Mouse (Mus musculus): ENCODE results near the gene Gkn3. TPM values are rescaled to one million over a fixed set of nuclear protein-coding genes. Genes with fewer than 3 reads are reported as not detected.
A peak's percentile ranks its signal among the peaks of the same experiment; 100 is the strongest.

Gkn3 gene
- total RNA-seq (2017): not detected in 3 replicates

DNA sequence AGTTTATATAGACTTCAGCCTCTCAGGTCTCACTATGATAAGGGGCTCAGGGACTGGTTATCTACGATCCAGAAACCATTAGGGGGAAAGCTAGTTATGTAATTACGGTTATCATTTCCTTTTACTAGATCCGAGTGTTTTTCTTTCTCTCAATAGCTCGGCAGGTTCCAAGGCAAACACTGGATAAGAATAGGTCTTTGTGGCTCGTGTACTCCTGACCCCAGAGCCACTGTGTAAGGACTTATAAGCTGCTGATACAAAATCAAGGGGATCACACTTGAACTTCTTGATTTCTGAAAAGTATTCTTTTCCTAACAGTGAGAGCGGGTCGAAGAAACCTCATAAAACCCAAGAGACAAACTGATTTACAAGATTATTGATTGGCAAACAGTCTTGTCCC lies at the start of gene Gkn3:
Gene Gkn3 (minus strand): TSS at position 59 of the 400 bp plus-strand sequence.
- no peak for ATAC-seq (replicated peaks; ENCODE audit: insufficient number of reproducible peaks, low FRiP score, low TSS enrichment, poor library complexity, severe bottlenecking)

DNA sequence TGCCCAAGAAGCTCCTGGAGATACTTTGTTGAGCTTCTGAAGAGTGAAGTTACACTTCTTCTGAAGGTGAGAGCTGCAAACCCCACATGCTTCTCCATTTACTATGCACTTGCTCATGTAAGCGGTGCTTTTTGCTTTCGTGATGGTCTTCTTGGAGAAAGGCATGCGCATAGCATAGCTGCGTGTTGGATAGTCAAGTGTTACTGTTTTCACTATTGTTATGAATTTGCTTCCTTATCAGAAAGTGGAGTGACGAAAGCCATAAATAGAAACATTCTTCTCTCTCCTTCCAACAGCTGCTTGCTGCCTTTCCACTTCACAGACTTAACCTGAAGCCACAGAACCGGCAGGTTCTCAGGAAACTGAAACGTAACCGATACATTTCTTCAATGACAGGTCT lies 48.0 kb upstream of the Gkn3 start:
- ATAC-seq (replicated peaks; ENCODE audit: insufficient number of reproducible peaks, low FRiP score, low TSS enrichment, poor library complexity, severe bottlenecking): no peak

DNA sequence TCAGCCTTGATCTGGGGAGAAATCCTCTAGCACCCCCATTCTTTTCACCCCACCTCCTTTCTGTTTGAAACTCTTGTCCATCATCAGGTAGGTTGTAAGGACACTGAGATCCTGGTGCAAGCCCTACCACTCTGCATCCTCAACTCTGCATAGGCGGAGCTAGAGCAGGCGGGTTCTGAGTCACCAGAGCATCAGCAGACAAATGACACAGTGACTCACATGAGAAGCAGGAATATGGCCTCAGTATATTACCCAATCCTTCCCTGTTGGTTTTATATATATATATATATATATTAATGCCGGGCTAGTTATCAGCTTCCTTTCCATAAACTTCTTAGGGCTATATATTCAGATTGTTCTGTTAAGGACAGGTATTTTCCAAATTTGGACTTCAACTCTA lies 47.1 kb upstream of the Gkn3 start:
- no peak for ATAC-seq (replicated peaks; ENCODE audit: insufficient number of reproducible peaks, low FRiP score, low TSS enrichment, poor library complexity, severe bottlenecking)

DNA sequence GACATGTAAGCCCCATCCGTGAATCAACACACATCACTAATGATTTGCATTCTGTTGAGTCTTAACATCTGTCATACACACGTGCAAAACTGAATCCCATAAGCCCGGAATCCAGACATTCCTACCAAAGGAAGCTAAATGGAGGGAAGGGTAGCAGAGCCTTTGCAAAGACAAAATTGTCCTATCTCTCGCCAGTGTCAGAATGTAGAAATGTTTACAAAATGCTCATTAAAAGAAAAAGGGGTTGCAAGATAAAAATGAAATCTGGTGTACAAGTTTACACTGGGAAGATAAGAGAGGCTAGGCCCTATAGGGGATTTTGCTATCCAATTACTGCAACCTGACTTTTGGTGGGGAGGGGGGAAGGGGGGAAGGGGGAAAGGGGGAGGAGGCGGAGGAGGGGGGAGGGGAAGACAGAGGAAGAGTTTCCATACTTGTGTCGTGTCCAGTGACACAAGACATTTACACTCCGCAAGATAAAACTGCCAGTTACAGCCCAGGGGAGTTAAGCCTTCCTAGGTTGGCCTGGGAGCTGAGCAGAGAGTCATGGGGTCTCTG lies 39.8 kb upstream of the Gkn3 start, which contains the start of gene Bmp10:
Gene Bmp10 (plus strand): TSS at position 508 of the 558 bp plus-strand sequence.
- ATAC-seq (replicated peaks; ENCODE audit: insufficient number of reproducible peaks, low FRiP score, low TSS enrichment, poor library complexity, severe bottlenecking): no peak

DNA sequence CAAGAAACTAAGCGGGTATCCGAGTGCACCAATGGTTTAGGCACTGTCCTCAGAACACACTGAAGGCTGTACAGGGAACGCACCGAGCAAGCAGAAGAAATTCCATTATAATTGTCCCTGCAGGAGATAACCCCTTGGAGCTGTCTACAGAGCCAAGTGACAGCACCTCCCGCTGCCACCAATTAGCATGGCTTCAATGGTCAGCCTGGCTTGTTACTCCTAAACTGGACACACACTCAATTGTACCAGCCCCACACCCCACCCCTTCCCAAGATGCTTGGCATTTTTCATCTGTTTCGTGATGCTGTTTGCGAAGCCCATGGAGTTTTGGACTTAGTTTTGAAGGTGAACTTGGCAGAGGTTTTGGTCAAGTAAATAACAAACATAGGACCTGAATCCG lies 38.9 kb upstream of the Gkn3 start:
- no peak for ATAC-seq (replicated peaks; ENCODE audit: insufficient number of reproducible peaks, low FRiP score, low TSS enrichment, poor library complexity, severe bottlenecking)

DNA sequence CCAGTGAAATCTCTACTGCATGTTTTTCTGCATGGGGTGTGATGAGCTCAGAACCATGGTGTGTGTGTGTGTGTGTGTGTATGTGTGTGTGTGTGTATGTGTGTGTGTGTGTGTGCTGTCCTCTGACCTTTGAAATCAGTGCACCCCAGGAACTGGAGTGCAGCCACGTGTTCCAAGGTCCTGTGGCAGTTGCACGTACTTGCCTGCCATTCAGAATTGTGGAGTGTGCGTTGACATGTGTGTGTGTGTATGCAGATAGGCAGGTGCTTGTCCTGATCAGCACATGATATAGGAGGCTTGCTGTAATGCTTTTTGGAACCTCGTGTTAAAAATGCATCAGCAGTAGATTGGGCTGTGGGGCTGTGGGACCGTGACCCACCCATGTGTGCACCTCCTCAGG lies 38.2 kb upstream of the Gkn3 start:
- no peak for ATAC-seq (replicated peaks; ENCODE audit: insufficient number of reproducible peaks, low FRiP score, low TSS enrichment, poor library complexity, severe bottlenecking)

DNA sequence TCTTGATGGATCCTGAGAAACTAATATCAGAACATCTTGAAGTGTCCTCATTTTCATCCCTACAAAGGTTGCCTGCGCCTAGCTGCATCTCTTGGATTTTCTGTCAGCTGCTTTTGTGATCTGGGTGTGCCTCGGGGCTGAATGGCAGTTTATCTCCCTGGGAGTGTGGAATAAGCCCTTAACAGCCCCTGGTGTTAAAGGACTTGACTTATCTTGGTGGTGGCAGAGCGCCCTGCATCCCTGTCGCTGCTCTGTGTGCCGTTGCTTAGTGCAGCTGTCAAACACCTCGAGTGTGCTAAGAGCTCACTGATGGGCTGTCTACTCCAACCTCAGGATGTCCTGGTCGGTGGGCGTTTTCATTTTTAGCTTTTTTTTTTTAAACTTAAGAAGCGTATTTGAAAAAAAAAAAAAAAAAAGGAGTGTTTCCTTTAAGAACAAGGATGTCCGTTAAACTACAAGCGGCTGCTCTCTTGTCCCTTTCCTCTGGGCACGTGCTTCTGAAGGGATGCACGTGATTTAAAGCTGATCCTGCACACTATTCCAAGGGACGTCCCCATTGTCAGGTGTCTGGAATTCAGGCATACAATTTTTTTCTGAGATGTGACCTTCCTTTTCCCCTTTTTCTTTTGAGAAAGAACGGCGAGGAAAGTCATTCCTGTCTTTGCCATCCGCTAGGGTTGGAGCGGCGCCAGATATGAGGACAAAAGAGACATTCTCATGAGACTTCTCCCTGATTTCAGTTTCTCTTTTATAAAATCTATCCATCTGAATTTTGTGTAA lies 35.5 kb upstream of the Gkn3 start:
- ATAC-seq (replicated peaks; ENCODE audit: insufficient number of reproducible peaks, low FRiP score, low TSS enrichment, poor library complexity, severe bottlenecking): no peak

DNA sequence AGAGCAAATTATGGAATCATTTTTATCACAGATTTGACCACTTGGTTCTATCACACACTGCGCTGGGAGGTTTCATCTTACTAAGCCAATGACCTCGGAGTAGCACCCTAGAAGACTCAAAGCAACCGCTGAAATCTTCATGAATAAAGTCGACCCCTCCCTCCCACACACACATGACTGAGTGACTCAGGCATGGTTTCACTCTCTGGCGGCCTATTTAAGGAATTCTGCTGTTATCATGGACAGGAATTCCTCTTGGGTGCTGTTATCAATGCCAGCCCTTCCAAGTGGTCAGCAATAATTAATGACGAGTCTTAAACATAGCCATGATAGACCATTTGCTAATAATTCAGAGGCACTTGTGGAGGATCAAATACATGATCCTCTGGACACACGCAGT lies 33.6 kb upstream of the Gkn3 start:
- no peak for ATAC-seq (replicated peaks; ENCODE audit: insufficient number of reproducible peaks, low FRiP score, low TSS enrichment, poor library complexity, severe bottlenecking)

DNA sequence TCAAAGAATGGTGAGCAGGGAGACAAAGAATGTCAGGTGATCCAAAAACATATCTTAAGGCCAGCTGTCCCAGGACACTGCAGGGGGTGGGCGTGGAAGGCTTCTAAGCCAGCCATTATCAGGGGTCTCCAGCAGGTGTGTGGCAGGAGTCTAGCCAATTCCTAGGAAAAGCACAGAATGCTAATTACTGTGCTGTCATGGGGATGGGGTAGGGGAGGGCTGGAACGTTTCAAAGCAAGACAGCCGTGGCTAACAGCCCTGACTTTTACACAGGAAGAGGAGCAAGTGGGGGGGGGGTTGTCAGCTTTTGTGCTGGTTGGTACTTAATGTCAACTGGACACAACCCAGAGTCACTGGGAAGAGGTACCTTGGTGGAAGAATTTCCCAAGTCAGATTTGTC lies 23.3 kb upstream of the Gkn3 start:
- ATAC-seq (replicated peaks; ENCODE audit: insufficient number of reproducible peaks, low FRiP score, low TSS enrichment, poor library complexity, severe bottlenecking): no peak

DNA sequence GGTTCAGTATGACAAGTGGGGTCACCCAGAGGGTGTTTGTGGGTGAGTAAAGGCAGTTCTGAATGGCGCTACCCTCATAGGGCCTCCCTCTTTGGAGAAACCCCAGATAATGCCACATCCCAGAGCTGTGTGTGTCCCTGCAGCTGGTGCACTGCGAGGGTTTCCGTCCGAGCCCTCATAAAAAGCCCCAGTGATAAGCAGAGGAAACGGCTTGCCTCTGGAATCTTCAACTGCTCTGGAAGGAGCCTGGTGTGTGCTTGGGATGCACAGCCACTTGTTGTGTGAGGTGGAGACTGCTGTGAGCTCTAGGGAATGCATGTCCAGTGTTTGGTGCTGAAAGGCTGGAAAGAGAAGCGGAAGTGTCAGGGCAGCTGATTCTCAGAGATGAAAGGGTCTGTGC lies 12.7 kb upstream of the Gkn3 start:
- no peak for ATAC-seq (replicated peaks; ENCODE audit: insufficient number of reproducible peaks, low FRiP score, low TSS enrichment, poor library complexity, severe bottlenecking)

DNA sequence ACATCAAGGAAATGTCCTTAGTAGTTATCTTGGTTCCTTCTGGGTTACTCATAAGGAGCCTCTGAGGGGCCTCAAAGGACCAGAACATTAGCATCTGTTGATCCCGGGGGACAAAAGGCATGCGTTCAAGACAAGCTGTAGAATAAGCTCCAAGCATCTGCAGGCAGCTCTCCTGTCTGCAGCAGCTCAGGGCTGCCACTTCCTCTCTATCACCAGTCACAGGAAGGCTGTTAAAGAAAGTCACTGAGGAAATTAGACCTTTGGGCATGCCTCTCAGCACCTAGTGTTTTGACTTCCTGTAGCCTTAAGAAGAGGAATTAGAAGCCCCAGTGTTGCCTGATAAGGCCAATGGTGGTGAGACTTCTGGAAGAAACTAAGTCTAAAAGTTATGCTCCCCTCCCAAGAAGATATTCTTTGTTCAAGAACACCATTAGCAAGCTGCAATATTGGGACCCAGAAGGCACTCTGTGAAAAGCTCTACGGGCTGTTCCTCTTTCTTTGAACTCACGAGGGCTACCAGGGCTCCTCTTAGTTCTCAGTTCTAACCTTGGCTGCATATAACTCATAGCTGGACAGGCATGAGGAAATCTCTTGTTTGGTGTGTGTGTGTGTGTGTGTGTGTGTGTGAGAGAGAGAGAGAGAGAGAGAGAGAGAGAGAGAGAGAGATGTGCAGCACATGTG lies 11.3 kb upstream of the Gkn3 start:
- ATAC-seq (replicated peaks; ENCODE audit: insufficient number of reproducible peaks, low FRiP score, low TSS enrichment, poor library complexity, severe bottlenecking): no peak

DNA sequence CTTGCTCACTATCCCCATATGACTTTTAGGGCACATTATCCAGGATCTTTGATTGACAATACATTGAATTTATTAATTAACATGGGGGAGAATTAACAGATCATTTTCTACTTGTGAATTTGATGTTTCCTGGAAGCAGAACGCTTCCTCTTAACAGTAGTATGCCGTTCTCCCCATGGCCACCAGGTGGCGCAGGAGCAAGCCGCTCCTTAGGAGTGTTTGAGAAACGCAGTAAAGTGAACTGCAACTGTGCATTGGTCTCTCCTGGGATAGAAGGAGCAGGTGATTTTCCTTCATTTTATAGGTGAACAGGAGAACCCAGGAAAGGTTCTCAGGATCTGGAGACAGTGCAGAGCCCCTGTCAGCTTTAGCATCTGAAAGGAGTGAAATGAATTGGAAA lies 10.4 kb upstream of the Gkn3 start:
- peak; percentile 82 for ATAC-seq (replicated peaks; ENCODE audit: insufficient number of reproducible peaks, low FRiP score, low TSS enrichment, poor library complexity, severe bottlenecking)

DNA sequence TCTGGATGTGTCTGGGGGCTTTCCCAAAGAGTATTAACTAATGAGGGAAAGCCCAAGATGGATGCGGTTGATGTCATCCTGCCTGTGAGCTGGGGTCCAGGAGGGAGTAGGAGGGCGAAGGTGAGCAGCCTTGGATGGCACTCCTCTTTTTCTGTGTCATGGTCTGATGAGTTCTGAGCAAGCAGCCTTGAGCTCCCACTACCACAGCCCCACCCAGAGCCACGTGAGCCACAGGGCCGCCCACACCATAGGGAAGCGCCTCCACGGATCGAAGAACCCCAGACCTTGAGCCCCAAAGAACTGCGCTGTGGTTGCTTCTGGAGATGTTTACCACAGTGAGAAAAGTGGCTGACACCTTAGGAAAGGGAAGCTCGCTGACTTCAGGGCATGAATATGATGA lies 6.0 kb upstream of the Gkn3 start:
- no peak for ATAC-seq (replicated peaks; ENCODE audit: insufficient number of reproducible peaks, low FRiP score, low TSS enrichment, poor library complexity, severe bottlenecking)

DNA sequence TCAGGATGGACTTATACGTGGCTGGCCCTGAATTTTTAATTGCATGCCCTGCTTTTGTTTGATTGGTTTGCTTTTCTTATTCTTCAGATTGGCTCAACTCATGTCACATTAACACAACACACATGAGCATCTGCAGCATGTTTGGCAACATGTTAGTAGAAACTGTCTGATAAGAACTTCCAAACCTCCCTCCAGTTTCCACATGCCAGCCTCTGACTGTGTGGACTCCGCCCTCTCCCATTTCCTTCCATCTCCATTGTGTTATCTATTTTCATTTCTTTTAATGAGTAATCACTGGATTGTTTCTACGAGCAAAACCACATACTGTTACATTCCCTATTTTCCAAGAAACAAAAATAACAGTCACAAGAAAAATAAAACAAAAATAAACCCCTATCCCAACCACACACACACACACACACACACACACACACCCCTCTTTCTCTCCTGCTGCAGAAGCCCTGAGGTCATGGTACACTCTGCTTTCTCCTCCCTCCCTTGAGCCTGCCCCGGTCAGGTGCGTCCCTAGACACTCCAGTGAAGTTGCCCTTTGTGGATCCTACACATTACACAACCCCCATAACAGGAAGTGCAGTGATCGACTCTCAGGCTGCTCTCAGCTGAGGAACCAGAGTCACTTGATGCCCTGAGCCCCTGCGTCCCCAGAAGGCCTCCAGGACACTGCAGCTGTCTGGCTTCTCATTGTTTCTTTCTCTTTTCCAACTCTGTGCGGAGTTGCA lies 4.9 kb upstream of the Gkn3 start:
- no peak for ATAC-seq (replicated peaks; ENCODE audit: insufficient number of reproducible peaks, low FRiP score, low TSS enrichment, poor library complexity, severe bottlenecking)

DNA sequence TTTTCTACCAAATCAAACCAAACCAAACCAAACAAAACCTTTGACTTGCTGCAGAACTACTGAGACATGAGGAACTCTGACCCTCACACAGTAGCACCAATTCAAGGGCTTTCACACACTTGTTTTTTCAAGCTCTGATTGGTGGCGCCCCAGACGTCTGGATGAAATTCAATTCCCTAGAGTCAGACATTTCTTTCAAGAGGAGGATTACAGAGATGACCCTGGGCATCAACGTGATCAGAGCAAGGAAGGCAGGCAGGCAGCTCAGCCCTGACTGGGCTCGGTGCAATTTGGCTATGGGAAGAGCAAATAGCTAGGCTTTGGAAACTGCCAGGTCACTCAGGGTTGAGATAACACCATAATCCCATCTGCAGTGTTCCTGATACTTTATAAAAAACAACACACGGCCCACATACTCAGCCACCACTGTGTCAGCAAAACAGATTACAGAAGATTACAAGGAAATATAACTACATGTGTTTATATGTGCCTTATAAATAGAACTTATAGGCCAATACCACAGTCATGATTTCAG lies 787 bp upstream of the Gkn3 start:
- ATAC-seq (replicated peaks; ENCODE audit: insufficient number of reproducible peaks, low FRiP score, low TSS enrichment, poor library complexity, severe bottlenecking): no peak

DNA sequence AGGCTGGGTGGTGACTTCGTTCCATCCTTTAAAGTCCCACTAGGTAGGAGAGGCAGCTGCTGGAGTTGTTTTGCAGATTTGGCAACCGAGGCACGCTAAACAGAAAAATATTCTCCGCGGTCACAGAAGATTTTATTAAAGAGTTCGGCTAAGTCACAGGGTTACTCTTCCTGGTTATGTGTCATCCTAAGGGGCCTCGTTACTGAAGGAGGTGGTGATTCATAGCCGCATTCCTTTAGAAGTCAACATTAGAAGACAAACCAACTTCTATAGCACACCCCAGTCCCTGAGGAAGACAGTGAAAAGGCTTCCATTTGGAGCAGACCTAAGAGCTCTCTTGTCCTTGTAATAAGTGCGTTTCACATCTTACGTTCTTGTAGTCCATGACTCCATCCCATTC lies 2.1 kb downstream of the Gkn3 start:
- no peak for ATAC-seq (replicated peaks; ENCODE audit: insufficient number of reproducible peaks, low FRiP score, low TSS enrichment, poor library complexity, severe bottlenecking)

DNA sequence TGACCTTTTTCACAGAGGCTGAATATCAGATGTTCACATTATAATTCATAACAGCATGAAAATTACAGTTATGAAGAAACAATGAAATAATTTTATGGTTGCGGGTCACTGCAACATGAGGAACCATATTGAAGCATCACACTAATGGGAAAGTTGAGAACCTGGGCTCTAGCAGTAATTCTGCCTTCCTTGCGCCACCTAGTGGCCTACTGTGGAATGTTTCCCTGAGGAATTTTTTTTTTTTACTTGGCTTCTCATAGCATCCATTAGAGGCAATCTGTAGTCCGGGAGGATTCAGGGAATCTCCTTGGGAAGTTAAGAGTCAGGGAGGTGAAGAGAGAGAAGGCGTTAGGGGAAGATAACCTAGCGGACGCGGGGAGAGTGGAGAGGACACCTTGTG lies 2.5 kb downstream of the Gkn3 start:
- no peak for ATAC-seq (replicated peaks; ENCODE audit: insufficient number of reproducible peaks, low FRiP score, low TSS enrichment, poor library complexity, severe bottlenecking)

DNA sequence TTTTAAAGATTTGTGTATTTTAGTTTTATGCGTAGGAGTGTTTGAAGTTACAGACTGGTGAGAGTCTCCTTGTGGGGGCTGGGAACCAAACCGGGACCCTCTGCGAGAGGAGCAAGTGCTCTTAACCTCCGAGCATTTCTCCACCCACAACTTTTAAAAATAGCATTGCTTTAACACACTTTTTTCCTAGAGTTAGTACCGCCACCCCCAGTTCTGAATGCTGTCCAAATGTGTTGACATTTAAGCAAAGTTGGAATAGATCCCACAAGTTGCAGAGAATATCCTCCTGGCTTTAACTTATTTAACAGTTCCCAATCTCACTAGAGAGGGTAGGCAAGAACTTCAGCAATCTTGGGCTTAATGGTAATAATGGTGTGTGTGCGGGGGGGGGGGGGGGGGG lies 4.0 kb downstream of the Gkn3 start:
- no peak for ATAC-seq (replicated peaks; ENCODE audit: insufficient number of reproducible peaks, low FRiP score, low TSS enrichment, poor library complexity, severe bottlenecking)
